9 mouse cellular contexts compared by ENCODE assay signal in genomic region chrX:169798987-169799680, GRCm38 (mm10). TPM values are rescaled to one million over a fixed set of nuclear protein-coding genes. Genes with fewer than 3 reads are reported as not detected.
DNase-seq lines count a peak whose midpoint lies in the region; ATAC-seq and TF ChIP-seq lines count a peak whose summit lies in the region.
"Had no signal": no experiment of that assay in that cellular context is flagged by ENCODE, and none has a peak within 500 bp of the region (broad histone marks: within the 10 kb centered on the region; RNA-seq: fewer than 3 reads in every experiment).

No protein-coding gene starts in this region.

- no peaks in the 10 kb centered on the region for H3K36me3 ChIP-seq in heart, adult 2 months (ENCODE audit: control insufficient read depth, insufficient read depth, low read length)
- H3K36me3 ChIP-seq in intestine, postnatal 0 days (ENCODE audit: control insufficient read depth, insufficient read depth): no peaks in the 10 kb centered on the region
- H3K36me3 ChIP-seq in liver, embryonic 12.5 days: no peaks in the 10 kb centered on the region
- no peaks in the 10 kb centered on the region for H3K36me3 ChIP-seq in neural tube, embryonic 14.5 days (ENCODE audit: control insufficient read depth, insufficient read depth, low read length)
- H3K36me3 ChIP-seq: liver, embryonic 15.5 days had no signal

- H3K9ac ChIP-seq in heart, adult 2 months (ENCODE audit: low read depth, low read length): no peak overlapping the region
- no peak overlapping the region for H3K9ac ChIP-seq in intestine, postnatal 0 days (ENCODE audit: low read depth, low read length)
- H3K9ac ChIP-seq in liver, embryonic 12.5 days: no peak overlapping the region
- H3K9ac ChIP-seq in neural tube, embryonic 14.5 days (replicated peaks; ENCODE audit: low read depth, low read length): no peak overlapping the region
- H3K9ac ChIP-seq: liver, embryonic 15.5 days had no signal

- peak; percentile 53 for TF ChIP-seq CTCF in left cerebral cortex, adult 2 months (IDR thresholded peaks at IDR 0.05)
- TF ChIP-seq CTCF in heart, adult 2 months (IDR thresholded peaks at IDR 0.05): peak; percentile 64
- peak; percentile 55 for TF ChIP-seq CTCF in intestine, postnatal 0 days (IDR thresholded peaks at IDR 0.05; ENCODE audit: low read depth)

- H3K79me2 ChIP-seq in heart, adult 2 months (replicated peaks; ENCODE audit: control insufficient read depth, insufficient read depth, low read length): no peaks in the 10 kb centered on the region

- DNase-seq in left cerebral cortex, adult 2 months (ENCODE audit: extremely low spot score in 1 of 2, low spot score in 2 of 2): peak in 1 of 2 experiments; percentile 19
- DNase-seq in left cerebral cortex, postnatal 36 days (ENCODE audit: low spot score in 2 of 2): no peak
- DNase-seq in cerebellum, adult 9-10 months: peak; percentile 63
- no peak for DNase-seq in heart, adult 2 months
- no peak for DNase-seq in natural killer cell, adult 2 months (ENCODE audit: low spot score in 2 of 2)

- TF ChIP-seq POLR2A in heart, adult 2 months (IDR thresholded peaks at IDR 0.05; ENCODE audit: insufficient read depth, low read depth, low read length): no peak

- H3K9me3 ChIP-seq in intestine, postnatal 0 days (ENCODE audit: control insufficient read depth): no peaks in the 10 kb centered on the region
- H3K9me3 ChIP-seq in liver, embryonic 12.5 days (replicated peaks): no peaks in the 10 kb centered on the region
- no peaks in the 10 kb centered on the region for H3K9me3 ChIP-seq in neural tube, embryonic 14.5 days (ENCODE audit: control insufficient read depth, low read length)
- H3K9me3 ChIP-seq: liver, embryonic 15.5 days had no signal

- peak overlapping the region; percentile 32 for H3K4me3 ChIP-seq in left cerebral cortex, adult 2 months
- H3K4me3 ChIP-seq in heart, adult 2 months: no peak overlapping the region
- H3K4me3 ChIP-seq in intestine, postnatal 0 days (ENCODE audit: low read depth, low read length): no peak overlapping the region
- H3K4me3 ChIP-seq in liver, embryonic 12.5 days: peak overlapping the region; percentile 28
- H3K4me3 ChIP-seq in neural tube, embryonic 14.5 days (ENCODE audit: low read depth, low read length): peak overlapping the region; percentile 17; the same call in 1 of the 2 replicates
- H3K4me3 ChIP-seq: liver, embryonic 15.5 days had no signal

- no peaks in the 10 kb centered on the region for H3K27me3 ChIP-seq in heart, adult 2 months (ENCODE audit: control insufficient read depth, insufficient read depth, low read length)
- H3K27me3 ChIP-seq in intestine, postnatal 0 days (replicated peaks; ENCODE audit: control insufficient read depth, insufficient read depth, low read length): no peaks in the 10 kb centered on the region
- H3K27me3 ChIP-seq in liver, embryonic 12.5 days (replicated peaks): no peaks in the 10 kb centered on the region
- no peaks in the 10 kb centered on the region; the same call in 1 of the 2 replicates for H3K27me3 ChIP-seq in neural tube, embryonic 14.5 days (ENCODE audit: control insufficient read depth, insufficient read depth, low read length)

- no peak for ATAC-seq in intestine, postnatal 0 days
- no peak for ATAC-seq in liver, embryonic 12.5 days
- ATAC-seq in neural tube, embryonic 14.5 days (ENCODE audit: low read depth): peak; percentile 44

- TF ChIP-seq EP300 in heart, adult 2 months (IDR thresholded peaks at IDR 0.05; ENCODE audit: insufficient read depth, low read depth, low read length): no peak

- H3K4me2 ChIP-seq in intestine, postnatal 0 days (replicated peaks; ENCODE audit: low read depth): peak overlapping the region; percentile 47
- H3K4me2 ChIP-seq in liver, embryonic 12.5 days: peak overlapping the region; percentile 37
- peak overlapping the region; percentile 20; the same call in 1 of the 2 replicates for H3K4me2 ChIP-seq in neural tube, embryonic 14.5 days (ENCODE audit: low read depth, low read length)
- H3K4me2 ChIP-seq: liver, embryonic 15.5 days had no signal

- no peak overlapping the region for H3K27ac ChIP-seq in left cerebral cortex, adult 2 months
- H3K27ac ChIP-seq in heart, adult 2 months: no peak overlapping the region; the same call in 1 of the 2 replicates
- H3K27ac ChIP-seq in intestine, postnatal 0 days (ENCODE audit: low read depth, low read length): no peak overlapping the region
- H3K27ac ChIP-seq in liver, embryonic 12.5 days: no peak overlapping the region
- no peak overlapping the region for H3K27ac ChIP-seq in neural tube, embryonic 14.5 days (ENCODE audit: low read depth, low read length)
- H3K27ac ChIP-seq: liver, embryonic 15.5 days had no signal

- 6% methylated on average over 11 of the region's 11 CpGs for WGBS in heart, adult 2 months
- WGBS in intestine, postnatal 0 days: 11% methylated on average over 11 of the region's 11 CpGs
- under 1% methylated on average over 8 of the region's 11 CpGs for WGBS in liver, embryonic 12.5 days (ENCODE audit: insufficient replicate concordance)
- 8% methylated on average over 11 of the region's 11 CpGs for WGBS in neural tube, embryonic 14.5 days

- intact Hi-C loops in left cerebral cortex, adult 2 months (cut with DNase I): loop anchor here (5.0 kb wide), 3 partner anchors 83 to 467 kb away; no protein-coding TSS in a partner anchor
- intact Hi-C loops in left cerebral cortex, postnatal 36 days (cut with DNase I): loop anchor here (5.0 to 10.0 kb wide), 3 partner anchors 83 to 464 kb away; no protein-coding TSS in a partner anchor
- intact Hi-C loops in heart, adult 2 months (cut with DNase I): loop anchor here (2.0 to 10.0 kb wide), 2 partner anchors 180 to 474 kb away; partner anchors contain the start of gene Hccs

- H3K4me1 ChIP-seq in heart, adult 2 months (ENCODE audit: control insufficient read depth, insufficient read depth, low read length): peaks cover 1% of the 10 kb centered on the region; the same call in 1 of the 2 replicates
- H3K4me1 ChIP-seq in intestine, postnatal 0 days (replicated peaks; ENCODE audit: control insufficient read depth, insufficient read depth, low read length): no peaks in the 10 kb centered on the region
- no peaks in the 10 kb centered on the region for H3K4me1 ChIP-seq in liver, embryonic 12.5 days
- no peaks in the 10 kb centered on the region for H3K4me1 ChIP-seq in neural tube, embryonic 14.5 days (ENCODE audit: control insufficient read depth, insufficient read depth, low read length)
- H3K4me1 ChIP-seq: liver, embryonic 15.5 days had no signal

RNA-seq across cellular contexts. Expression of gene 4933400A11Rik, which starts 19.7 kb away (rescaled TPM):
- total RNA-seq in left cerebral cortex, adult 2 months (2021): not detected
- total RNA-seq in left cerebral cortex, postnatal 36 days (2021): not detected
- total RNA-seq in heart, adult 2 months (2021): not detected
- not detected in 2 replicates for polyA plus RNA-seq in heart, adult 2 months (2012; rRNA removed)
- not detected in 2 replicates for polyA plus RNA-seq in intestine, postnatal 0 days (2015; fragmentation: Nextera tagmentation; extraction: Ambion mirVana)
- polyA plus RNA-seq in liver, embryonic 12.5 days (2016; fragmentation: Nextera tagmentation; extraction: Ambion mirVana): not detected in 2 replicates
- polyA plus RNA-seq in neural tube, embryonic 14.5 days (2014; fragmentation: Nextera tagmentation; extraction: Ambion mirVana): not detected in 2 replicates
- polyA plus RNA-seq: liver, embryonic 15.5 days had no signal

Comparison
In these comparisons a context has a peak if more than half of its experiments do, and no peak if none do; other contexts are left out.
1. H3K4me3 ChIP-seq: peak in left cerebral cortex, adult 2 months (single experiment), liver, embryonic 12.5 days (single experiment) and neural tube, embryonic 14.5 days (single experiment); none in heart, adult 2 months (single experiment) and intestine, postnatal 0 days (single experiment).
2. Peak in every context shown above with its lines, with median percentiles within 50 percentile points of each other: CTCF ChIP-seq and H3K4me2 ChIP-seq.